In genomic region chr9:55357164-55357563, GRCm38 (mm10) we compare ENCODE assay signal across 34 mouse cellular contexts. TPM values are rescaled to one million over a fixed set of nuclear protein-coding genes. Genes with fewer than 3 reads are reported as not detected.
A peak's percentile ranks its signal among the peaks of the same experiment; 100 is the strongest.
DNase-seq lines count a peak whose midpoint lies in the region; ATAC-seq and TF ChIP-seq lines count a peak whose summit lies in the region.
"Had no signal": no experiment of that assay in that cellular context is flagged by ENCODE, and none has a peak within 500 bp of the region (broad histone marks: within the 10 kb centered on the region; RNA-seq: fewer than 3 reads in every experiment).

No protein-coding gene starts in this region.

- TF ChIP-seq CTCF in cerebellum, adult 2 months (IDR thresholded peaks at IDR 0.05; ENCODE audit: borderline replicate concordance, insufficient read depth, low read depth, low read length), result no peak

- no peak for DNase-seq in cerebellum, postnatal 4 days (ENCODE audit: low spot score in 2 of 2)
- peak; percentile 14 to 17 for DNase-seq in left cerebral cortex, adult 18-20 months (ENCODE audit: low spot score in 2 of 2)
- DNase-seq in left cerebral cortex, postnatal 4 days, result no peak
- peak; percentile 70 to 71 for DNase-seq in cerebellum, adult 2 months
- DNase-seq in cerebellum, postnatal 14 days, result peak; percentile 45 to 61
- DNase-seq in gastrocnemius, adult 18-20 months (ENCODE audit: low spot score), result no peak
- DNase-seq: adrenal gland, postnatal 10 days; gastrocnemius, postnatal 14 days; heart, postnatal 36 days; kidney, adult 8-10 months; kidney, postnatal 4 days; thymus, adult 18-20 months; thymus, postnatal 25 days had no signal

- H3K27ac ChIP-seq in cerebellum, adult 2 months (ENCODE audit: insufficient read depth, low read length), result peak overlapping the region; percentile 88
- H3K27ac ChIP-seq in hindbrain, embryonic 13.5 days, result no peak overlapping the region
- H3K27ac ChIP-seq: heart, embryonic 10.5 days; heart, embryonic 15.5 days; hindbrain, embryonic 12.5 days; kidney, postnatal 0 days; limb, embryonic 12.5 days; lung, embryonic 15.5 days; midbrain, embryonic 12.5 days; neural tube, embryonic 12.5 days; stomach, postnatal 0 days had no signal

- intact Hi-C loops in left cerebral cortex, postnatal 4 days (cut with DNase I), result no loop called here

- H3K27me3 ChIP-seq in cerebellum, adult 2 months (ENCODE audit: control insufficient read depth, insufficient read depth, low read length), result no peaks in the 10 kb centered on the region
- H3K27me3 ChIP-seq in hindbrain, embryonic 13.5 days, result no peaks in the 10 kb centered on the region
- H3K27me3 ChIP-seq: heart, embryonic 15.5 days; limb, embryonic 12.5 days; lung, embryonic 15.5 days; neural tube, embryonic 12.5 days had no signal

- H3K9me3 ChIP-seq in hindbrain, embryonic 13.5 days, result no peaks in the 10 kb centered on the region
- H3K9me3 ChIP-seq: heart, embryonic 10.5 days; heart, embryonic 15.5 days; hindbrain, embryonic 12.5 days; limb, embryonic 12.5 days; lung, embryonic 15.5 days; midbrain, embryonic 12.5 days; neural tube, embryonic 12.5 days had no signal

- 16% methylated on average over 1 of the region's 1 CpGs for WGBS in cerebellum, adult 2 months
- WGBS in hindbrain, embryonic 13.5 days, result 95% methylated on average over 1 of the region's 1 CpGs

- H3K4me1 ChIP-seq in cerebellum, adult 2 months (ENCODE audit: control insufficient read depth, insufficient read depth, low read length), result peaks cover 62% of the 10 kb centered on the region
- peaks cover 10% of the 10 kb centered on the region for H3K4me1 ChIP-seq in hindbrain, embryonic 13.5 days (replicated peaks)
- H3K4me1 ChIP-seq: heart, embryonic 10.5 days; heart, embryonic 15.5 days; limb, embryonic 12.5 days; lung, embryonic 15.5 days had no signal

- ATAC-seq in cerebellum, adult (ENCODE audit: insufficient number of reproducible peaks, low FRiP score, low TSS enrichment), result peak; percentile 45; the same call in 1 of the 2 replicates
- no peak for ATAC-seq in hindbrain, embryonic 13.5 days (ENCODE audit: low FRiP score)
- ATAC-seq: intestine, embryonic 16.5 days had no signal

- no peak for TF ChIP-seq POLR2A in cerebellum, adult 2 months (IDR thresholded peaks at IDR 0.05; ENCODE audit: borderline replicate concordance, insufficient read depth, low read length)

- no peak overlapping the region for H3K9ac ChIP-seq in hindbrain, embryonic 13.5 days
- H3K9ac ChIP-seq: heart, embryonic 15.5 days; hindbrain, embryonic 12.5 days; limb, embryonic 12.5 days; lung, embryonic 15.5 days; midbrain, embryonic 12.5 days; neural tube, embryonic 12.5 days had no signal

- no peak overlapping the region for H3K4me2 ChIP-seq in hindbrain, embryonic 13.5 days
- H3K4me2 ChIP-seq: heart, embryonic 15.5 days; hindbrain, embryonic 12.5 days; limb, embryonic 12.5 days; liver, embryonic 11.5 days; lung, embryonic 15.5 days; midbrain, embryonic 12.5 days; neural tube, embryonic 12.5 days had no signal

- H3K36me3 ChIP-seq in hindbrain, embryonic 13.5 days, result no peaks in the 10 kb centered on the region
- H3K36me3 ChIP-seq: heart, embryonic 10.5 days; heart, embryonic 15.5 days; hindbrain, embryonic 12.5 days; limb, embryonic 12.5 days; lung, embryonic 15.5 days; midbrain, embryonic 12.5 days; neural tube, embryonic 12.5 days had no signal

- no peak overlapping the region for H3K4me3 ChIP-seq in cerebellum, adult 2 months (replicated peaks; ENCODE audit: insufficient read depth, low read depth, low read length)
- no peak overlapping the region for H3K4me3 ChIP-seq in hindbrain, embryonic 13.5 days
- H3K4me3 ChIP-seq: erythroblast, embryonic 14.5 days; heart, embryonic 10.5 days; heart, embryonic 15.5 days; hindbrain, embryonic 12.5 days; limb, embryonic 12.5 days; lung, embryonic 15.5 days; midbrain, embryonic 12.5 days; myocyte; neural tube, embryonic 12.5 days had no signal

RNA-seq across cellular contexts. Expression of gene Tmem266, which starts 30.5 kb away (rescaled TPM):
- total RNA-seq in left cerebral cortex, adult 18-20 months (2021), result 10 to 100 TPM in 1 of 2 experiments, 1 to 10 TPM in 1; 9.2 to 10.0 TPM
- 10 to 100 TPM; 10.8 to 10.9 TPM for total RNA-seq in left cerebral cortex, postnatal 4 days (2021)
- 47.5 and 56.1 TPM in 2 replicates for polyA plus RNA-seq in cerebellum, adult 2 months (2012; rRNA removed)
- polyA plus RNA-seq in hindbrain, embryonic 13.5 days (2015; fragmentation: Nextera tagmentation; extraction: Ambion mirVana), result 2.8 and 3.1 TPM in 2 replicates
- 10 to 100 TPM in 1 of 2 experiments, 1 to 10 TPM in 1; 2.2 to 10.3 TPM for total RNA-seq in gastrocnemius, adult 18-20 months (2021)
- total RNA-seq: CH12.LX; granulocyte monocyte progenitor cell, adult 5-6 weeks; megakaryocyte, adult 5-6 weeks had no signal
- polyA plus RNA-seq: C2C12; erythroblast, embryonic 14.5 days; forebrain, embryonic 11.5 days; liver, embryonic 11.5 days; myocyte had no signal

RNA-seq across cellular contexts. Expression of gene Nrg4, which starts 30.5 kb away (rescaled TPM):
- under 1 TPM; 0.54 to 0.70 TPM for total RNA-seq in left cerebral cortex, adult 18-20 months (2021)
- total RNA-seq in left cerebral cortex, postnatal 4 days (2021), result under 1 TPM; 0.54 to 0.82 TPM
- 2.3 and 2.7 TPM in 2 replicates for polyA plus RNA-seq in cerebellum, adult 2 months (2012; rRNA removed)
- 1.3 and 1.7 TPM in 2 replicates for polyA plus RNA-seq in hindbrain, embryonic 13.5 days (2015; fragmentation: Nextera tagmentation; extraction: Ambion mirVana)
- 1 to 10 TPM; 1.2 to 1.8 TPM for total RNA-seq in gastrocnemius, adult 18-20 months (2021)
- total RNA-seq: midbrain, postnatal 0 days had no signal

Comparison
In these comparisons a context has a peak if more than half of its experiments do, and no peak if none do; other contexts are left out.
1. DNase-seq: peak in left cerebral cortex, adult 18-20 months (2 of 2), cerebellum, adult 2 months (2 of 2) and cerebellum, postnatal 14 days (2 of 2); none in cerebellum, postnatal 4 days (0 of 2), left cerebral cortex, postnatal 4 days (single experiment) and gastrocnemius, adult 18-20 months (single experiment).